Mouse (Mus musculus): ENCODE measurements around the gene Ube2j1.

GRCm38 (mm10) chr4:32994168-32994567 lies 37.0 kb upstream of the Ube2j1 start:
- TF ChIP-seq POLR2A (IDR thresholded peaks at IDR 0.05; ENCODE audit: low read depth, low read length) (no peak), CTCF (conservative IDR thresholded peaks at IDR 0.05; ENCODE audit: insufficient read depth, insufficient read length, low read depth, low read length) (0 out of 2 replicates have a peak, but pooled peaks have one; percentile 6)
